Mouse (Mus musculus): ENCODE results near the gene Scamp3. TPM values are rescaled to one million over a fixed set of nuclear protein-coding genes. Genes with fewer than 3 reads are reported as not detected.

The Scamp3 gene
- polyA plus RNA-seq, 1 experiment: 18.8 TPM

GRCm38 (mm10) chr3:89231772-89232275 is 54.6 kb downstream of the Scamp3 start:
- 0 out of 2 replicates have a peak, but pooled peaks have one; percentile 8 for TF ChIP-seq GATA1 (IDR thresholded peaks at IDR 0.05; ENCODE audit: low read length)
- TF ChIP-seq TAL1 (IDR thresholded peaks at IDR 0.05; ENCODE audit: low read length): no peak
- Histone ChIP-seq H3K4me3 (replicated peaks) (no peak overlapping the region), H3K27me3 (ENCODE audit: control insufficient read depth) (peaks cover 54% of the 10 kb centered on the region), H3K4me1 (ENCODE audit: control insufficient read depth) (peaks cover 19% of the 10 kb centered on the region), H3K36me3 (ENCODE audit: control insufficient read depth) (no peaks in the 10 kb centered on the region), H3K9me3 (ENCODE audit: control insufficient read depth, low read length) (no peaks in the 10 kb centered on the region)

Other genes with a start within 250 kb of the Scamp3 start
- gene Ash1l, start 226.9 kb upstream of the Scamp3 start, polyA plus RNA-seq (2012): 0.23 and 0.25 TPM in 2 replicates
- gene Dap3, start 226.3 kb upstream of the Scamp3 start, polyA plus RNA-seq (2012): 9.4 and 17.0 TPM in 2 replicates
- 0.34 and 0.49 TPM in 2 replicates for gene Rusc1, start 84.2 kb upstream of the Scamp3 start, polyA plus RNA-seq (2012)
- gene Gm43738, start 76.4 kb upstream of the Scamp3 start, polyA plus RNA-seq (2012): 0.09 TPM in 1 of 2 replicates, not detected in the other
- gene Fdps, start 75.5 kb upstream of the Scamp3 start, polyA plus RNA-seq (2012): 1.1 and 1.3 TPM in 2 replicates
- 50.9 and 55.5 TPM in 2 replicates for gene Pklr, start 41.3 kb upstream of the Scamp3 start, polyA plus RNA-seq (2012)
- 0.02 TPM in 2 replicates for gene Hcn3, start 17.3 kb upstream of the Scamp3 start, polyA plus RNA-seq (2012)
- 2.4 and 3.0 TPM in 2 replicates for gene Clk2, start 12.7 kb upstream of the Scamp3 start, polyA plus RNA-seq (2012)
- 0.60 and 0.84 TPM in 2 replicates for gene Fam189b, start 5.7 kb downstream of the Scamp3 start, polyA plus RNA-seq (2012)
- gene Gba, start 25.5 kb downstream of the Scamp3 start, polyA plus RNA-seq (2012): 0.40 and 0.57 TPM in 2 replicates
- 0.03 and 0.04 TPM in 2 replicates for gene Thbs3, start 37.7 kb downstream of the Scamp3 start, polyA plus RNA-seq (2012)
- gene Mtx1, start 49.6 kb downstream of the Scamp3 start, polyA plus RNA-seq (2012): 29.8 and 31.7 TPM in 2 replicates
- gene Muc1, start 51.6 kb downstream of the Scamp3 start, polyA plus RNA-seq (2012): not detected in 2 replicates
- 4.0 and 4.8 TPM in 2 replicates for gene Krtcap2, start 68.5 kb downstream of the Scamp3 start, polyA plus RNA-seq (2012)
- gene Trim46, start 68.8 kb downstream of the Scamp3 start, polyA plus RNA-seq (2012): 0.02 TPM in 1 of 2 replicates, not detected in the other
- gene Dpm3, start 81.9 kb downstream of the Scamp3 start, polyA plus RNA-seq (2012): 25.2 and 26.1 TPM in 2 replicates
- 0.07 and 0.18 TPM in 2 replicates for gene Slc50a1, start 93.1 kb downstream of the Scamp3 start, polyA plus RNA-seq (2012)
- 0.03 and 0.04 TPM in 2 replicates for gene Efna1, start 103.7 kb downstream of the Scamp3 start, polyA plus RNA-seq (2012)
- gene Efna3, start 145.5 kb downstream of the Scamp3 start, polyA plus RNA-seq (2012): not detected in 2 replicates
- gene Efna4, start 160.6 kb downstream of the Scamp3 start, polyA plus RNA-seq (2012): not detected in 2 replicates
- 0.50 and 0.70 TPM in 2 replicates for gene Adam15, start 172.5 kb downstream of the Scamp3 start, polyA plus RNA-seq (2012)
- not detected in 2 replicates for gene Dcst2, start 184.5 kb downstream of the Scamp3 start, polyA plus RNA-seq (2012)
- gene Dcst1, start 187.8 kb downstream of the Scamp3 start, polyA plus RNA-seq (2012): 0.10 TPM in 1 of 2 replicates, not detected in the other
- gene Zbtb7b, start 217.3 kb downstream of the Scamp3 start, polyA plus RNA-seq (2012): 0.38 and 0.46 TPM in 2 replicates
- gene Lenep, start 225.3 kb downstream of the Scamp3 start, polyA plus RNA-seq (2012): 0.04 TPM in 1 of 2 replicates, not detected in the other
- gene Flad1, start 234.4 kb downstream of the Scamp3 start, polyA plus RNA-seq (2012): 1.3 and 1.6 TPM in 2 replicates
- 6.9 and 7.4 TPM in 2 replicates for gene Cks1b, start 240.9 kb downstream of the Scamp3 start, polyA plus RNA-seq (2012)
- gene Shc1, start 241.0 kb downstream of the Scamp3 start, polyA plus RNA-seq (2012): 11.4 and 12.7 TPM in 2 replicates

All from erythroblast, embryonic 14.5 days (primary cell).